Mouse (Mus musculus): ENCODE measurements around the gene Atxn2.
A peak's percentile ranks its signal among the peaks of the same experiment; 100 is the strongest.
"Not testable (repeated sequence)": the region's sequence is repeated elsewhere in the genome, so short reads cannot be mapped to it uniquely, and the experiment has no call there.

The Atxn2 gene

DNA sequence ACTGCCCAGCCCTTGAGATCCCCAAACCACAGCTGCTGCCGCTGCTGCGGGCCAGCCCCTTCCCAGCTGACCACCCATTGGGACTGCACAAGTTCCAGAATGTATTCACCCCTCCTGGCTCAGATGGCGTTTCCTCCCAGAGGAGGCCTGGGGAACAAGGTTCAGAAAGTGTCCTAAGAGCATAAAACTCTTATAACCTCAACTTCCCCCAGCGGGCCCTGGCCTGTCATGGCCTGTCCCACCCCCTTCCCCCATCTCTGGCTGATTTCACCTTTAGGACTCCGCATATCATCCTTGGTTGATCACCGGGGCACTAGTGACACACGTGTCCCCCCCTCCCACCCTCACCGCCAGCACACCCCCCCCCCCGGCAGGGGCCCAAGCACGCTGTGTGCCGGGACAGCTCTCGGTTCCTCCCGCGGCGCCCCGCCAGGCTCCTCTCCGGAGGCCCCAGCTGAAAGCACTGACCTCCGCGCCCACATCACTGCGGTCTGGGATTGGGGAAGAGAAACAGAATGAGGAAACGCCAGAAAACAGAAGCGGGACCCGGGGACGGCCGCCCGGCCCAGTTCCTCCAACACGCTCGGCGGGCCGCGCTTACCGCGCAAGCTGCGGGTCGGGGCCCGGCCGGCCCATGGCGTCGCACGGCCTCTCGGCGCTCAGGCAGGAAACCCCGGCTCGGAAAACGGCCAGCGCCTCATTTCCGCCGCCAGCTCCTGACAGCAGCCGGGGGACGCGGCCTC, 125.0 kb downstream of the Atxn2 start:
- DNase-seq (ENCODE audit: low spot score): no peak

DNA sequence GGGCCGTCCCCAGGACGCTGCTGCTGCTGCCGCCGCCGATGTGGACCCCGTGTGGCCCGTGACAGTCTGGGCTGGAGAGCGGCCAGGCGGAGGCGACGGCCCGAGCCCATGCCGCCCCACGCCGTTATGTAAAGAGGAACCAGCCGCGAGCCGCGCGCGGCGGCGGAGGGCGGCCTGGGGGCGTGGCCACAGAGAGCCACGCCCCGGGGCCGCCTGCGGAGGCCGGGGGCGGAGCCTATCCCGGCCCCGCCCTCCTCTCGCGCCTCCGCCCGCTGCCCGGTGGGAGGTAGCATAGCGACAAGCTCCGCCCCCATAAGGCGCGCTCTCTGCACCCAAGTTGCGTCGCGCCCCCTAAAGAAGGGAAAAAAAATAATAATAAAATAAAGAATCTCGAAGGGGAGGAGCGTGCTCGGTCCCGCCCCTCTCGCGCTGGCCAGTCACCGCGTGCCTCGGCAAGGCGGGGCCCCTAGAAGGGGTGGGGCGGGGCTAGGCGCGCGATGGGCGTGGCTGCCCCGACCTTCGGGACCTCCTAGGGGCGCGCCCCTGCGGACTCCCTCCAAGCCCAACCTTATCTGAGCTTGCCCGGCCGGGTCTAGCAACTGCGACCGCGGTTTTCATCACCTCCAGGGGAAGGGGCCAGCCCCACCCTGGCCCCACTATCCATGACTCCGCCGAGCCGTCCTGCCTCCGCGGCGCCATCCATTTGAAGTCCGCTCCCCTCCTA, 125.7 kb downstream of the Atxn2 start:
- DNase-seq (ENCODE audit: low spot score): peak; percentile 91

- DNase-seq (ENCODE audit: low spot score): no peak
These were observed 126.6 kb downstream of the Atxn2 start, which contains the start of gene Sh2b3 for GRCm38 (mm10) chr5:121837441-121838340. Gene Sh2b3 (minus strand): TSS chr5:121837646.

GRCm38 (mm10) chr5:121838341-121839127, 127.4 kb downstream of the Atxn2 start:
- no peak for DNase-seq (ENCODE audit: low spot score)

DNA sequence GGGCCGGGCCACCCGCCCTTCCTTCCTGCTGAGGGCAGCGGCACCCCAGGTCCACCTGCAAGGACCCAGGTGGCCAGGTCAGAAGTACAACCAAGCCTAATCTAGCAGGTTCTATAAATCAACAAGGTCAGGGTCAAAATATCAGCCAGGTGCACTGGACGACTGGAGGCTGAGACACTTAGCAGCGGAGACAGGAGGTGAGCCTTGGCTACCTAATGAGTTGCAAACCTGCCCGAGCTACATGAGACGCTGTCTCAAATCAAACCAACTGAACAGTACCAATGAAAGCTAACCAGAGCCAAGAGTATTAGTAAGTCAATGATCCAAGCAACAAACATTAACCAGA, 128.0 kb downstream of the Atxn2 start:
- no peak for DNase-seq (ENCODE audit: low spot score)

- no peak for DNase-seq (ENCODE audit: low spot score)
These were observed 130.4 kb downstream of the Atxn2 start for GRCm38 (mm10) chr5:121841516-121841915.

GRCm38 (mm10) chr5:121841973-121842372, 130.8 kb downstream of the Atxn2 start:
- DNase-seq (ENCODE audit: low spot score): no peak

DNA sequence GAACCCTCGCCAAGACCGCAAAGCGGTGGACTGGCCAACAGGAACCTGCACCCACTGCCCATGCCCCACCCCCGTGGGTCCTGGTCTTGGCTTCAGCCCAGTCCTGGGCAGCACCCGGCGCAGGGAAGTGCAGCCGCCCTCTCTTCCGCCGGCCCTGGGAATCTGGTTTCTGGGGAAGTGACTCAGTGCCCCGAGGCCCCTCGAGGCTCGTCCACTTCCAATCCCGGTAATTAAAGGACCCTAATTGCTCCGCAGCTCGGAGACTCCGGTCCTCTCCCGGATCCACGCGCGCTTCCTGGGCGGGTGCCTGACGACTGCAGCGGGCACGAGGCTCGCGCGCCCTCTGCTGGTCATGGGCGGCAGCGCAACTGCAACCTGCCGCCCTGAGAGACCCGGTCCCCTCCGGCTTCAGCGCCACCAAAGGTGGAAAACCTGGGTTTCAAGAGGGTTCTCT, 131.6 kb downstream of the Atxn2 start:
- peak; percentile 80 for DNase-seq (ENCODE audit: low spot score)

GRCm38 (mm10) chr5:121843138-121843905, 132.2 kb downstream of the Atxn2 start:
- no peak for DNase-seq (ENCODE audit: low spot score)

GRCm38 (mm10) chr5:121845361-121845760, 134.2 kb downstream of the Atxn2 start:
- DNase-seq (ENCODE audit: low spot score): no peak

DNA sequence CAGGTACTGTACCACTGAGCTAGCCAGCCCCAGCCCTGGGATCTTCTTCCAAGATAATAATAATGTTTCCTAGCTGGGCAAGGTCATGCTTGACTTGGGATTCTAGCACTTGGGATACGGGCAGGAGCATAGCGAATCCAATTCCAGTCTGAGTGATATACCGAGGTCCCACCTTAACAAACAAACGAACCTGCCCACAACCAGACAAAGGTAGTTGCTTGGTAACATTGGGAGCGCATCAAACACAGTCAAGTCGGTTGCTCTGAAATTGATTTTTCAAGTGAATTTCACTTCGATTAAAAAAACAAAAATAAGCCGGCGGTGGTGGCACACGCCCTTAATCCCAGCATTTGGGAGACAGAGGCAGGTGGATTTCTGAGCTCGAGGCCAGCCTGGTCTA, 135.2 kb downstream of the Atxn2 start:
- no peak for DNase-seq (ENCODE audit: low spot score)

DNA sequence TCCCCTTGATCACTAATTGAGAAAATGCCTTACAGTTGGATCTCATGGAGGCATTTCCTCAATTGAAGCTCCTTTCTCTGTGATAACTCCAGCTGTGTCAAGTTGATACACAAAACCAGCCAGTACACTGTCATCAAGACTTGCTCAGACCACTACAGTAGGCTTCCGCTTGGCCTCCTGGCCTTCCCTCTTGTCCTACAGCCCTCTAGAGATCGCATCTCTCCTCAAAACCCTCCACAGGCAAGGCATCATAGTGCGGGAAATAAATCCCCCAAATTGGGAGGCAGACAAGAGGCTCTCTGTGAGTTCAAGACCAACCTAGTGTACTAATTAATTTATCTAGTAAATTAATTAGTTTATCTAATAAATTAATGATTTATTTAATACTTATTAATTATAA, 136.1 kb downstream of the Atxn2 start:
- DNase-seq (ENCODE audit: low spot score): not testable (repeated sequence)

DNA sequence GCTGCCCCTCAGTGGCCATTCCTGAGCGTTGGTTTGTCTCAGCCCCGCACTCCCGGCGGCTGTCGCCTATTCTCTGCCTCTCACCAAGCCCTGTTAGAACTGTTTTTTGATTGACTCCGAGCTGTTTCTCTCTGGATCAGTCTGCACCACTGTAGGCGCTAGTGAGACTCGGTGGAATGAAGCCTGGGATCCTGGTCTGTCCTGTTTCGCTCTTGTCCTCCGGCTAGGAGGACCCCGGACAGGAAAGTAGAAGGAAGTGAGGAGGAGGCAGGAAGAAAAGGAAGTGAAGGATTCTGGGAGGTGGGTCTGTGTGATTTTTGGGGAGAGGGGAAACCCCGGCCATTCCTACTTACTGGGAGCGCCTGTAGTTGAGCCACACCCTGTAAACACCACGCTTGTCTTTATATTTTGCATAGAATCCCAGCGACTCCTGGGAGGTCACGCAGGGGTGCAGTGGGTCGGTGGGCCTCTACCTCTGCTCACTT, 136.9 kb downstream of the Atxn2 start:
- no peak for DNase-seq (ENCODE audit: low spot score)

- DNase-seq (ENCODE audit: low spot score): peak; percentile 92
These were observed 137.6 kb downstream of the Atxn2 start, which contains the start of gene Pheta1 for GRCm38 (mm10) chr5:121848743-121849142. Gene Pheta1 (plus strand): TSS chr5:121848984.

DNA sequence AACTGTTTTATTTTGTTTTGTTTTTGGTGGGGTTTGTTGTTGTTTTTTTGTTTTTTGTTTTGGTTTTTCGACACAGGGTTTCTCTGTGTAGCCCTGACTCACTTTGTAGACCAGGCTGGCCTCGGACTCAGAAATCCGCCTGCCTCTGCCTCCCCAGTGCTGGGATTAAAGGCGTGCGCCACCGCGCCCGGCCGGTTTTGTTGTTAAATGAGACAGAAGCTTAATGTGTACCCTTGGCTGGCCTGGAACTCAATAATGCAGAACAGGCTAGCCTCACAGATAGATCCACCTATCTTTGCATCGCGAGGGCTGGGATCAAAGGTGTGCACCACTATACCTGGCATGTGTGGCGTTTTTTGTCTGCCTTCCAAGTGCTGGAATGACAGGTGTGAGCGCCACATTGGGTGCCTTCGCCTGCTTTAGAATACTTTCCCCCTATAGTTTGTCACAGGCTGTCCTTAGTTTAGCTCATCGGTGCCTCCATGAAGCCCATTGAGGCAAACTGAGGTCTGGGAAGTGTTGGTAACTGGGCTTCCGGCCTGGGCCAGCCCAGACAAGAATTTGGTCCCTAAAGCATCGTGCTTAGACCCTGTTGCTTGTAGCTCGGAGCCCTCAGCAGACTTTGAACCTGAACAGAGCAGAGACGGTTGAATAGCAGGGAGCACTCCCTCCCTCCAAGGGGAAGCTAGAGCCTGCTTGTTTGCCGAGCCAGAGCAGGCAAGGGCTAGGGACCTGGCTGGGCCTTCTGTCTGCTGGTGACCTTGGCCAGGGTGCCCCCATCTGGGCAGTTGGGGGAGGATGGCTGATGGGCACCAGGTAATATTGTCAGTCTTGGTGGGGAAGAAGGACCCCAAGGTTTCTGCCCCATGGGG, 138.6 kb downstream of the Atxn2 start:
- DNase-seq (ENCODE audit: low spot score): no peak

DNA sequence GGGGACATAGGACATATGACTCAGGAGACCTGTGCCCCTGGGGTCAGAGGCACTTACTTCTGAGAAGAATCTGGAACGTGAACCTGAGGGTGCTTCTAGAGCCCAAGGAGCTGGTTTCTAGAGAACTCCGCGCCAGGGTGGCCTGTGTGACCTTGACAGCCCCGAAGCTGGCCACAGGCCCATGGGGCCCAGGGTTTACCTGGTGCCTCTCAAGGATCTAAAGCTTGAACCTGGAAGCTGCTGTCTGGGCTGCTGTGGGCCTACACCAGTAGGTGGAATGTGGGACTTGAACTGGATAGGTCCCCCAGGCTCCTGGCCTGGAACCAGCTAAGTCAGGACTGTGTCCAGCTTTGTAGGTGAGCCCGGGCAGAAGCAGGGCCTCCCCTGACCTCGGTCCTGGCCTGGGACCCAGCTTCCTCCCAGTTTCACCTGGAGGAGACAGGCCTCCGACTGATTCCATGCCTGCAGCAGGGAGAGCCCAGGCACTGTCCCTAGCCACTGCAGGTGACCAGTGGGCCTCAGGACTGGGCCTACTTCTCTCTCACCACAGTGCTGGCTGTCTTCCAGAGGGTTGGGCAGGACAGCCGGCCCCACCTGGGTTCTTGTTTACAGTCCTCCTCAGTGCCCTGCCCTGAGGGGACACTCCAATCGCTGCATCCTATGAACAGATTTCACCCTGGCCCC, 142.4 kb downstream of the Atxn2 start:
- no peak for DNase-seq (ENCODE audit: low spot score)

DNA sequence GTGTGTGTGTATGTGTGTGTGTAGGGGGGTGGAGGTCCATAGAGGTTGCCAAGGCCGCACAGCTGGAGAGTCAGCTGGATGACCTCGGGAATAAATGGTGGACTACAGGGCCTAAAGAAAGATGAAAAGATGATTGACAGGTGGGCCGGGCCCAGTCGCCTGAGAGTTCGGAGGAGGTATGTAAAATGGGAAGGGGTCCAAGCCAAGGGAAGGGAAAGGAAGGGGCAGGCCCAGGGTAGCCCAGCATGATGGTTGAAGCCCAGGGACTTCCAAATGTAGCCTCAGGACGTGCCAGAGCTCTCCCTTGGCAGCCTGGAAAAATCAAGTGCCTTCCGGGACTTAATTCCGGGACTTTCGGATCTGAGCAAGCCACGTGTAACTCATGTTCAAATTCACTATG, 143.6 kb downstream of the Atxn2 start:
- DNase-seq (ENCODE audit: low spot score): no peak

DNA sequence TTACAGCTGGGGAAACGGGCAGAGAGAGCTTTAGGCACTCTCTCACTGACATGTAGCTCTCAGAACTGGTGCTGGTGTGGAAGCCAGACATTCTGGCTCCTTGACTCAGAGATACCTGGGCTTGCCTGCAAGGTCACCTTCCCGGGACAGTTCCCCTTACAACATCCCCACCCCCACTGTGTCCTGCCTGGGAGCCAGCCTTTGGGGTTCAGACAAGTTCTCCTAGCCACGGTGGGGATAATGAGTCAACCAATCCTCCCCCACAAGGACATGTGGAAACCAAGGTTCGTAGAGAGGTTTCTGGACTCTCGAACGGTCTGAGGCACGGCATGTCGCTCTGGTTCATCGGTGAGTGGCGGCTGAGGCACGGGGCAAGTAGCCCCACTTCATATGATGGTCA, 145.6 kb downstream of the Atxn2 start:
- DNase-seq (ENCODE audit: low spot score): no peak

GRCm38 (mm10) chr5:121858427-121858826, 147.3 kb downstream of the Atxn2 start:
- no peak for DNase-seq (ENCODE audit: low spot score)

All from testis, postnatal 14 days (tissue).